Mouse (Mus musculus): ENCODE data around the gene Atp13a4. TPM values are rescaled to one million over a fixed set of nuclear protein-coding genes. Genes with fewer than 3 reads are reported as not detected.

Atp13a4 gene
- polyA plus RNA-seq, 1 experiment = 0.01 TPM

Other genes with a start within 250 kb of the Atp13a4 start
- gene Atp13a5, start 166.1 kb downstream of the Atp13a4 start, polyA plus RNA-seq (2012; fragmentation: generic; extraction: Trizol) = 0.18 TPM
- 20.2 TPM for gene Opa1, start 34.5 kb upstream of the Atp13a4 start, polyA plus RNA-seq (2012; fragmentation: generic; extraction: Trizol)